Mouse (Mus musculus): ENCODE data around the gene Prdm11. TPM values are rescaled to one million over a fixed set of nuclear protein-coding genes. Genes with fewer than 3 reads are reported as not detected.

The Prdm11 gene
- polyA plus RNA-seq, 1 experiment from 2014 or later, result 5.5 TPM

DNA sequence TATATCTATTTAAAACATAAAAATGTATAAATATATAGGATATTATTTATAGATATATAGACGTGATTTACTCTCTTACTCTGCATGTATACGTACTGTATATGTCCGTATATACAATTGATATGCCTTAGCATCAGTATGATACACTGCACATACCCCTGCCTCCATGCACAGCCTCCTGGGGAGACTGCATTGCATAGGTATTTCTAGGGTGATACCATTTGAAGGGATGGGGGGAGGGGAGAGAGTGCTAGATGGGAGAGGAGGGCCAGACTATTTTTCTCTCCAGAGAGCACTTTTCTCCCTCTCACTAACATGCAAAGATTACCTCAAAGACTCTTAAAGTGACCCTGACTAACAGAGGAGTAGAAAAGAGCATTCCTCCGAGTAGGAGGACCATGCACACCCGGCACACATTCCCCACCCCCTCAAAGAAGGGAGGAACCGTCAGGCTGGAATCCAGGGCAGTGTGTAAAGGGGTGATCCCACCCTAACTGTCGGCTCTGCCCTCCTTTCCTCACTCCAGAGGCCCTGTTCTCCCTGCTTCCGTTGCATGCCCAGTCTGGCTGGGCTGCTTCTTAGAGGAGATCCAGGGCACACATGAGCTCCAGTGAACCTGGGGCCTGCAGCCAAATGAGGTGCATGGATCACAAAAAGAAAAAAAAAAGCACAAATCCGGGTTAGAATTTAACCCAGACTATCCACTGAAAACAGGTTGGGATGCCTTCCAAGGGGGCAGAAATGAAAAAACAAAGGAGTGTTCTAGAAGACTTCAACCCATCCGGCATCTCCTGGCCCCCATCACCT, 78.7 kb downstream of the Prdm11 start:
- ATAC-seq (ENCODE audit: low read depth), result peak; percentile 90
- Histone ChIP-seq H3K36me3 (ENCODE audit: control insufficient read depth, insufficient read depth, low read length) (peaks cover 4% of the 10 kb centered on the region), H3K27ac (ENCODE audit: low read length) (peak overlapping the region; percentile 90), H3K27me3 (ENCODE audit: control insufficient read depth, insufficient read depth, low read depth, low read length) (no peaks in the 10 kb centered on the region), H3K9me3 (ENCODE audit: control insufficient read depth, low read length) (no peaks in the 10 kb centered on the region), H3K4me3 (ENCODE audit: low read length) (no peak overlapping the region), H3K4me2 (ENCODE audit: low read depth, low read length) (peak overlapping the region; percentile 38), H3K4me1 (replicated peaks; ENCODE audit: control insufficient read depth, insufficient read depth, low read length) (peaks cover 21% of the 10 kb centered on the region), H3K9ac (ENCODE audit: low read length) (peak overlapping the region; percentile 31; the same call in 1 of the 2 replicates)
- WGBS, result 17% methylated on average over 10 of the region's 10 CpGs

DNA sequence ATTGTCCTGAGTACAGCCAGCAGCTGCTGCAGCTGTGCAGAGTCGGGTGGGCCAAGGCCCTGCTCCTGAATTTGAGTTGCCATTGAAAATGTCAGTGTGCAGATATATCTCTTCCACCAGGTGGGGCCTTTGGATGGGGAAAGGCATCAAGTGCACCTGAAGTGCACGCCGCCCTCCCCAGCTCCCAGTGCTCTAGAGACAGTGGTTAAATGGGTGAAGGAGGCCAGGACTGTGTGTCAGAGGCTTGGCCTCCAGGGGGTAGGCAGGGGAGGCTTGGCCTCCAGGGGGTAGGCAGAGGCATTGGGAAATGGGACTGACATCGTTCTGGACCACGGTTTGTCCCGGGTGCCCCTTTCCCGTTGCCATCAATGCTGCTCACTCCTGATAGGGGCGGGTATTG, 79.7 kb downstream of the Prdm11 start:
- Histone ChIP-seq H3K9me3 (ENCODE audit: control insufficient read depth, low read length) (no peaks in the 10 kb centered on the region), H3K27ac (ENCODE audit: low read length) (peak overlapping the region; percentile 90), H3K4me1 (replicated peaks; ENCODE audit: control insufficient read depth, insufficient read depth, low read length) (peaks cover 21% of the 10 kb centered on the region), H3K4me3 (ENCODE audit: low read length) (no peak overlapping the region), H3K9ac (ENCODE audit: low read length) (no peak overlapping the region), H3K36me3 (ENCODE audit: control insufficient read depth, insufficient read depth, low read length) (no peaks in the 10 kb centered on the region; the same call in 1 of the 2 replicates), H3K4me2 (ENCODE audit: low read depth, low read length) (no peak overlapping the region), H3K27me3 (ENCODE audit: control insufficient read depth, insufficient read depth, low read depth, low read length) (no peaks in the 10 kb centered on the region)
- WGBS, result 54% methylated on average over 8 of the region's 8 CpGs
- peak; percentile 31; the same call in 1 of the 2 replicates for ATAC-seq (ENCODE audit: low read depth)

DNA sequence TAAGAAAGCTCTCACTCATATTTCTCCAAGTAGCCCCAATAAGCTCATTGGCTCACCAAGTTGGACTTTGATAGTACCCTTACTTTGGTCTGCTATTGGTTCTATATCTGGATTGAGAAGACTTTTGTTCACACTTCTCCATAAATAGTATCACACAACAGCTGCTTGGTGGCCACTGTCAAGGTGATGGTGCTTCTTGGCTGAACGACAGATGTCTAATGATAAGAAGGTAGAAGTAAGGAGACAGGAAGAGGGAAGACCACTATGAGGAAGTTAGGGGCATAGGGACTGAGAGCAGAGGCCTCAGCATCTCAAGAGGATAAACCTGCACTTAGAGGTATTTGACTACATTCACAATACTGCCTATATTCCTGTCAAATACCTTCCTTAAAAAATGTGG, 81.6 kb downstream of the Prdm11 start:
- Histone ChIP-seq H3K9me3 (ENCODE audit: control insufficient read depth, low read length) (no peaks in the 10 kb centered on the region), H3K4me1 (replicated peaks; ENCODE audit: control insufficient read depth, insufficient read depth, low read length) (peaks cover 21% of the 10 kb centered on the region), H3K4me2 (ENCODE audit: low read depth, low read length) (no peak overlapping the region), H3K27me3 (ENCODE audit: control insufficient read depth, insufficient read depth, low read depth, low read length) (no peaks in the 10 kb centered on the region), H3K4me3 (ENCODE audit: low read length) (no peak overlapping the region), H3K27ac (ENCODE audit: low read length) (no peak overlapping the region), H3K36me3 (ENCODE audit: control insufficient read depth, insufficient read depth, low read length) (no peaks in the 10 kb centered on the region; the same call in 1 of the 2 replicates), H3K9ac (ENCODE audit: low read length) (no peak overlapping the region)
- 85% methylated on average over 1 of the region's 1 CpGs for WGBS
- no peak for ATAC-seq (ENCODE audit: low read depth)

DNA sequence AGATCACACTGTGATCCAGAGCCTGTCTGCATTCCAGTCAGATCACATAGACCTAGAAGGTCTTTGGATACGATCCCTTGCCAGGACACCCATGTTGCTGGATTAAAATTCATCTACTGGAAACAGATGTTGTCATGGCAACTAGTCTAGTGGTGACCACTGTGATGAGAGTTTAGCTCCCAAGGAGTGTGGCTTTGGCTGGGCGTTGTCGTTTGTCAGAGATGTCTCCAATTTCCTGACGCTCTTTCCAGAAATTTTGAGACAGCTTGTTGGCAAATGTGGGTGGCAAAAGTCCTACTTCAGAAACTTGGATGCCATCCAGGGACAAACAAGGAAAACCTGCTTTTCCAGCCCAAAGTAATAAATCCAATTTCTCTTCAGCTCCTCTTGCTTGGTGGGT, 87.3 kb downstream of the Prdm11 start:
- Histone ChIP-seq H3K9me3 (ENCODE audit: control insufficient read depth, low read length) (peaks cover 2% of the 10 kb centered on the region; the same call in 1 of the 2 replicates), H3K4me2 (ENCODE audit: low read depth, low read length) (no peak overlapping the region), H3K36me3 (ENCODE audit: control insufficient read depth, insufficient read depth, low read length) (no peaks in the 10 kb centered on the region), H3K4me3 (ENCODE audit: low read length) (no peak overlapping the region), H3K4me1 (replicated peaks; ENCODE audit: control insufficient read depth, insufficient read depth, low read length) (0 out of 2 replicates have a peak, but pooled peaks cover 4% of the 10 kb centered on the region), H3K27me3 (ENCODE audit: control insufficient read depth, insufficient read depth, low read depth, low read length) (no peaks in the 10 kb centered on the region), H3K9ac (ENCODE audit: low read length) (no peak overlapping the region), H3K27ac (ENCODE audit: low read length) (peak overlapping the region; percentile 25; the same call in 1 of the 2 replicates)
- 34% methylated on average over 4 of the region's 4 CpGs for WGBS
- peak; percentile 36; the same call in 1 of the 2 replicates for ATAC-seq (ENCODE audit: low read depth)

DNA sequence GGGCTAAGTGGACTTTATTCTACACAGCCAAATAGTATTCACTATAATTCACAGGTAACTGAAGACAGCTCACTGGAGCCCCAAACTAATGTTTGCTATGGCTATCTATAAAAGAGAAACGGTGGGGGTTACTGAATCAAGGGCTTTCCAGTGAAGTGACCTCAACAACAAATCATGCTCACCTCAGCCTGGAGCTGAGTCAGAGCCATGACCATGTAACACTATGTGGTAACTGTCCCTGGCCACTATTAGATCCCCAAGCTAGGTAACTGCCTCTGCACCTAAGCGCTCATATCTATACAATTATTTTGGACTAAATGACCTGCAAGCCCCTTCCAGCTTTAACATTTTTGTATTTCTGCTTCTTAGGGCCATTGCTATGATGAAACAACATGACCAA, 89.0 kb downstream of the Prdm11 start:
- ATAC-seq (ENCODE audit: low read depth), result no peak
- H3K4me3 ChIP-seq (ENCODE audit: low read length), result no peak overlapping the region
- H3K9ac ChIP-seq (ENCODE audit: low read length), result no peak overlapping the region
- 73% methylated on average over 2 of the region's 2 CpGs for WGBS
- H3K9me3 ChIP-seq (ENCODE audit: control insufficient read depth, low read length), result peaks cover 2% of the 10 kb centered on the region; the same call in 1 of the 2 replicates
- H3K4me2 ChIP-seq (ENCODE audit: low read depth, low read length), result no peak overlapping the region
- no peak overlapping the region for H3K27ac ChIP-seq (ENCODE audit: low read length)
- 0 out of 2 replicates have a peak, but pooled peaks cover 4% of the 10 kb centered on the region for H3K4me1 ChIP-seq (replicated peaks; ENCODE audit: control insufficient read depth, insufficient read depth, low read length)
- no peaks in the 10 kb centered on the region for H3K27me3 ChIP-seq (ENCODE audit: control insufficient read depth, insufficient read depth, low read depth, low read length)
- H3K36me3 ChIP-seq (ENCODE audit: control insufficient read depth, insufficient read depth, low read length), result no peaks in the 10 kb centered on the region

DNA sequence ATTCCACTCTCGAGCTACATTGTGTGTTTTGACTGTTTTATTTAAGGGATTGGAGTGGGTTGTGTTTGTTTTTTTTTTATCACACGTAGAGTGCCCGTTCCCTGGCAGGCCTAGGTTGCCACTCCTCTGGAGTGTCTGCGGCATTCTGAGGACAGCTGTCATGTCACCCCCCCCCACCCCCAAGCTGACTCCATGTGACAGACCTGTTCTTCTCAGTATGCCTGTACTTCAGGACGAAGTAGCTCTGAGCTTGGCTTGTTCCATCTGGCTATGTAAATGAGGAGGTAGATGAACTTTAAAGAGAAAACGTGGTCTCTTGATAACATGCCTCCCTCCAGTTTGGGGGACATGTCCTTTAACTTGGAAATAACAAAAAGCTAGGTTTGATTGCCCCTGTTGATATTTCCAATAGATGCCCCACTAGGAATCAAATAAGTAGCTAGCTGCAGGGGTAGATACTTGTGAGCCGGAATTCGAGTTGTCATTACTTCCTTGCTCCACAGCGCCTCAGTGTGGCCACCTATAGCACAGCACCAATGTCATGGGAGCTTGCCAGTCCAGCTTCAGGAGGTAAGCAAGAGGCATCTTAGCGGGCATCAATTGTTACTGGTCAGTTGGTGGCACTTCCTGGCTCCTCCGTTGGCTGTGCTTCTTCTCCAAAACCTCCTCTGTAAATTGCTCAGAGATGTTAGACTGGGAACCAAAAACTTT, 91.4 kb downstream of the Prdm11 start:
- WGBS, result 27% methylated on average over 11 of the region's 11 CpGs
- Histone ChIP-seq H3K4me1 (replicated peaks; ENCODE audit: control insufficient read depth, insufficient read depth, low read length) (0 out of 2 replicates have a peak, but pooled peaks cover 4% of the 10 kb centered on the region), H3K4me3 (ENCODE audit: low read length) (no peak overlapping the region), H3K4me2 (ENCODE audit: low read depth, low read length) (no peak overlapping the region), H3K27ac (ENCODE audit: low read length) (no peak overlapping the region), H3K36me3 (ENCODE audit: control insufficient read depth, insufficient read depth, low read length) (no peaks in the 10 kb centered on the region), H3K9me3 (ENCODE audit: control insufficient read depth, low read length) (peaks cover 2% of the 10 kb centered on the region; the same call in 1 of the 2 replicates), H3K27me3 (ENCODE audit: control insufficient read depth, insufficient read depth, low read depth, low read length) (no peaks in the 10 kb centered on the region), H3K9ac (ENCODE audit: low read length) (no peak overlapping the region)
- ATAC-seq (ENCODE audit: low read depth), result no peak

DNA sequence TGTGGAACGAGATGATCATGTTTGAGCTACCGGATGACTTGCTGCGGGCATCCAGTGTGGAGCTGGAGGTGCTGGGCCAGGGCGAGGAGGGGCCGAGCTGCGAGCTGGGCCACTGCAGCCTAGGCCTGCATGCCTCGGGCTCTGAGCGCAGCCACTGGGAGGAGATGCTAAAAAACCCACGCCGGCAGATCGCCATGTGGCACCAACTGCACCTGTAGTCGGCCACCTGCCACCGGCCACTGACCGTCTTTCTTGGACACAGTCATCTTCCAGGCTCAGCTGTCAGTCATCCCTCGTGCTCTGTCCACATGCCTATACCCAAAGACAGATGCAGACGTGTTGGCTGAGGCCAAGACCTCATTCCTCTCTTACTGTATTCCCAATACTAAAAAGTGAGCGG, 92.5 kb downstream of the Prdm11 start:
- WGBS, result 87% methylated on average over 17 of the region's 17 CpGs

DNA sequence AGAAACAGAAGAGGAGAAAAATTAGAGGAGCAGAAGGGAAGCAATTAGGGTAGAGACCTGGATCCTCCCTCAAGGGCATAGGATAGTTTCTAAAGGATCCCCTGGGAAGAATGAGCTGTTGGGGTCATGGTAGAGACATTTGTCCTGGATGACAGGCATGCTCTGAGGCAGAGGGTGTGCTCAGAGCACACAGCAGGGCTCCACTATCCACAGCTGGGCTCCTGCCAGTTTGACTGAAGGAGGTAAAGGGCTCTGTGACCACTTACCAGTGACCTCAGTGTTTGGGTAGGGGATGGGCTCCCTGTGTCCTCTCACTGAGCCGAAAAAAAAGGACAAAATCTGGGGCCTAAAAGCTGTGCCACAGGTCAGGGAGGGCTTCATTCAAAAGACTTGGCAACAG, 96.4 kb downstream of the Prdm11 start:
- WGBS, result 7% methylated on average over 1 of the region's 1 CpGs
- no peak for ATAC-seq (ENCODE audit: low read depth)

More for the DNA sequence above, 92.5 kb downstream of the Prdm11 start:
- Histone ChIP-seq H3K27ac (ENCODE audit: low read length) (no peak overlapping the region), H3K4me2 (ENCODE audit: low read depth, low read length) (no peak overlapping the region), H3K36me3 (ENCODE audit: control insufficient read depth, insufficient read depth, low read length) (no peaks in the 10 kb centered on the region), H3K9ac (ENCODE audit: low read length) (no peak overlapping the region), H3K9me3 (ENCODE audit: control insufficient read depth, low read length) (peaks cover 2% of the 10 kb centered on the region; the same call in 1 of the 2 replicates), H3K4me3 (ENCODE audit: low read length) (no peak overlapping the region), H3K4me1 (replicated peaks; ENCODE audit: control insufficient read depth, insufficient read depth, low read length) (peaks cover 1% of the 10 kb centered on the region; the same call in 1 of the 2 replicates), H3K27me3 (ENCODE audit: control insufficient read depth, insufficient read depth, low read depth, low read length) (no peaks in the 10 kb centered on the region)
- ATAC-seq (ENCODE audit: low read depth), result no peak

DNA sequence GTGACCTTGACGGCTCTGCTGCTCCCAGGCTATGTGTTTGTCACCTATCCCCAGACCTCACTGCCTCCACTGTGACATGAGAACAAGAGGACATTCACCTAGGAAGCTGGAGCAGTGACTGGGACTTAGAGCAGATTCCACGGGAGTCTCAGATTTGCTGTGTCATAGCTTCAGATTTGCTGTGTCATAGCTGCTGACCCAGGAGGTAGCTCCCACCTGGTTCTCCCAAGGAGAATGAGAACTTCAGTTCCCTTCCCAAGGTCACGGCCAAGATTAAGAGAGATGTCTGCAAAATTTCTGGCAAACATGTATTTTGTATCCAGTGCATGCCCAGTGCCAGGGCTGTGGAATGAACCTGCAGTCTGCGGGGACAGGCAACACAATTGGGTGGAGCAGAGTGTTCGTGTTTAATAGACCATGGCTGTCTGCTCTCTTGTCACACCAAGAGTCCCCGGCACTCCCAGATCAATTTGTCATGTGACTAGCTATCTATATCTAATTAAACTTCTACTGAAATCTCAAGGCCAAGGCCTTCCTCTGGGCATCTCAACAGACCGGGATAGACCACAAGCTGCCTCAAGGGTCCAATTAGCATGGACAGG, 97.2 kb downstream of the Prdm11 start:
- no peak overlapping the region for H3K4me2 ChIP-seq (ENCODE audit: low read depth, low read length)
- no peaks in the 10 kb centered on the region for H3K9me3 ChIP-seq (ENCODE audit: control insufficient read depth, low read length)
- no peaks in the 10 kb centered on the region for H3K27me3 ChIP-seq (ENCODE audit: control insufficient read depth, insufficient read depth, low read depth, low read length)
- H3K36me3 ChIP-seq (ENCODE audit: control insufficient read depth, insufficient read depth, low read length), result no peaks in the 10 kb centered on the region
- H3K9ac ChIP-seq (ENCODE audit: low read length), result no peak overlapping the region
- H3K4me1 ChIP-seq (replicated peaks; ENCODE audit: control insufficient read depth, insufficient read depth, low read length), result peaks cover 11% of the 10 kb centered on the region
- WGBS, result 51% methylated on average over 7 of the region's 7 CpGs
- no peak overlapping the region for H3K27ac ChIP-seq (ENCODE audit: low read length)
- no peak for ATAC-seq (ENCODE audit: low read depth)
- no peak overlapping the region for H3K4me3 ChIP-seq (ENCODE audit: low read length)

More for the DNA sequence above, 96.4 kb downstream of the Prdm11 start:
- H3K36me3 ChIP-seq (ENCODE audit: control insufficient read depth, insufficient read depth, low read length), result no peaks in the 10 kb centered on the region
- no peak overlapping the region for H3K27ac ChIP-seq (ENCODE audit: low read length)
- no peak overlapping the region for H3K4me2 ChIP-seq (ENCODE audit: low read depth, low read length)
- no peaks in the 10 kb centered on the region for H3K9me3 ChIP-seq (ENCODE audit: control insufficient read depth, low read length)
- H3K4me3 ChIP-seq (ENCODE audit: low read length), result no peak overlapping the region
- H3K27me3 ChIP-seq (ENCODE audit: control insufficient read depth, insufficient read depth, low read depth, low read length), result no peaks in the 10 kb centered on the region
- no peak overlapping the region for H3K9ac ChIP-seq (ENCODE audit: low read length)
- peaks cover 11% of the 10 kb centered on the region for H3K4me1 ChIP-seq (replicated peaks; ENCODE audit: control insufficient read depth, insufficient read depth, low read length)
